Mouse (Mus musculus) cortical plate, adult 2 months (tissue): Measurements from ENCODE around the gene Gimap7.

Experiments
- CTCF ChIP-seq: fragments of 200-500 bp; IDR thresholded peaks from 2 replicates; pipeline ENCODE4 v1.5.1; 2011; ENCODE audit warnings: mild to moderate bottlenecking, control low read depth, low read length; ENCODE audit not compliant: insufficient read depth; ENCODE audit errors: extremely low read depth
- POLR2A ChIP-seq: fragments of 200-500 bp; IDR thresholded peaks from 2 replicates; pipeline ENCODE4 v1.6.1; 2011; ENCODE audit warnings: mild to moderate bottlenecking, low read length, control low read depth; ENCODE audit not compliant: insufficient read depth; ENCODE audit errors: extremely low read depth

GRCm38 (mm10) chr6:48678391-48678790, 40.0 kb upstream of the Gimap7 start:
- no peak for TF ChIP-seq CTCF
- TF ChIP-seq POLR2A = no peak
